Mouse (Mus musculus): ENCODE results near the gene Plcd3. TPM values are rescaled to one million over a fixed set of nuclear protein-coding genes. Genes with fewer than 3 reads are reported as not detected.
A peak's percentile ranks its signal among the peaks of the same experiment; 100 is the strongest.

The Plcd3 gene
- total and polyA plus RNA-seq, 3 experiments: 7.1 to 24.3 (median 11.3) TPM

GRCm38 (mm10) chr11:103114270-103114943, 12.9 kb upstream of the Plcd3 start:
- no peak for TF ChIP-seq UBTF (IDR thresholded peaks at IDR 0.05; ENCODE audit: low read depth, low read length)
- TF ChIP-seq ELF1 (IDR thresholded peaks at IDR 0.05; ENCODE audit: low read depth, low read length): no peak
- TF ChIP-seq IRF4 (IDR thresholded peaks at IDR 0.05; ENCODE audit: low read depth, low read length): no peak
- peak; percentile 34; the same call in 1 of the 2 replicates for TF ChIP-seq POLR2A (IDR thresholded peaks at IDR 0.05; ENCODE audit: low read depth, low read length)
- TF ChIP-seq TCF12 (IDR thresholded peaks at IDR 0.05; ENCODE audit: low read depth, low read length): 0 out of 2 replicates have a peak, but pooled peaks have one; percentile 39
- peak; percentile 93 for TF ChIP-seq MYC (IDR thresholded peaks at IDR 0.05; ENCODE audit: low read depth, low read length)
- TF ChIP-seq GABPA (IDR thresholded peaks at IDR 0.05; ENCODE audit: insufficient replicate concordance, low read depth, low read length): no peak
- TF ChIP-seq SMC3 (IDR thresholded peaks at IDR 0.05; ENCODE audit: low read depth, low read length): peak; percentile 19; the same call in 1 of the 2 replicates
- peak; percentile 84 for TF ChIP-seq POLR2AphosphoS2 (IDR thresholded peaks at IDR 0.05; ENCODE audit: low read depth, low read length)
- no peak for TF ChIP-seq RAD21 (IDR thresholded peaks at IDR 0.05; ENCODE audit: low read depth, low read length)
- TF ChIP-seq MAFK (IDR thresholded peaks at IDR 0.05; ENCODE audit: insufficient replicate concordance, low read length): peak; percentile 90
- no peak for TF ChIP-seq E2F4 (IDR thresholded peaks at IDR 0.05; ENCODE audit: insufficient replicate concordance, low read depth, low read length)
- TF ChIP-seq MEF2A (IDR thresholded peaks at IDR 0.05; ENCODE audit: borderline replicate concordance, low read depth, low read length): peak; percentile 46; the same call in 1 of the 2 replicates
- TF ChIP-seq CHD2 (IDR thresholded peaks at IDR 0.05; ENCODE audit: low read length): peak; percentile 47; the same call in 1 of the 2 replicates
- peak; percentile 70 for TF ChIP-seq USF1 (IDR thresholded peaks at IDR 0.05; ENCODE audit: low read depth, low read length)
- TF ChIP-seq NRF1 (IDR thresholded peaks at IDR 0.05; ENCODE audit: low read depth, low read length): peak; percentile 59
- TF ChIP-seq BHLHE40 (IDR thresholded peaks at IDR 0.05; ENCODE audit: low read depth, low read length): peak; percentile 84
- no peak for TF ChIP-seq MAZ (IDR thresholded peaks at IDR 0.05; ENCODE audit: low read depth, low read length)
- TF ChIP-seq TBP (conservative IDR thresholded peaks at IDR 0.05; ENCODE audit: low read depth, low read length): peak; percentile 31; the same call in 1 of the 2 replicates
- TF ChIP-seq ZKSCAN1 (IDR thresholded peaks at IDR 0.05; ENCODE audit: borderline replicate concordance, low read depth, low read length): no peak
- no peak for TF ChIP-seq CTCF (conservative IDR thresholded peaks at IDR 0.05 in 1 of 2, IDR thresholded peaks at IDR 0.05 in 1 of 2; ENCODE audit: low read depth in 2 of 2, low read length in 2 of 2)
- TF ChIP-seq JUN (IDR thresholded peaks at IDR 0.05; ENCODE audit: insufficient read depth, low read depth, low read length): peak; percentile 4; the same call in 1 of the 2 replicates
- TF ChIP-seq KAT2A (IDR thresholded peaks at IDR 0.05; ENCODE audit: insufficient replicate concordance, low read length): no peak
- TF ChIP-seq MAX (IDR thresholded peaks at IDR 0.05; ENCODE audit: low read length): peak; percentile 71; the same call in 1 of the 2 replicates
- 0 out of 2 replicates have a peak, but pooled peaks have one; percentile 57 for TF ChIP-seq RCOR1 (conservative IDR thresholded peaks at IDR 0.05; ENCODE audit: low read depth, low read length)
- no peak; the same call in 1 of the 2 replicates for TF ChIP-seq ZC3H11A (IDR thresholded peaks at IDR 0.05; ENCODE audit: low read depth, low read length)
- peak; percentile 85; the same call in 1 of the 2 replicates for TF ChIP-seq SIN3A (IDR thresholded peaks at IDR 0.05; ENCODE audit: low read length)
- TF ChIP-seq HCFC1 (IDR thresholded peaks at IDR 0.05; ENCODE audit: low read depth, low read length): peak; percentile 59
- peak; percentile 58 for TF ChIP-seq USF2 (conservative IDR thresholded peaks at IDR 0.05; ENCODE audit: low read depth, low read length)
- TF ChIP-seq JUND (conservative IDR thresholded peaks at IDR 0.05; ENCODE audit: low read depth, low read length): no peak
- TF ChIP-seq PAX5 (IDR thresholded peaks at IDR 0.05; ENCODE audit: low read length): no peak
- TF ChIP-seq EP300 (IDR thresholded peaks at IDR 0.05; ENCODE audit: low read length): no peak; the same call in 1 of the 2 replicates
- TF ChIP-seq ZNF384 (IDR thresholded peaks at IDR 0.05; ENCODE audit: low read depth, low read length): peak; percentile 64
- TF ChIP-seq NELFE (IDR thresholded peaks at IDR 0.05; ENCODE audit: low read depth, low read length): peak; percentile 60; the same call in 1 of the 2 replicates
- TF ChIP-seq MXI1 (IDR thresholded peaks at IDR 0.05; ENCODE audit: low read depth, low read length): peak; percentile 37
- peak; percentile 58; the same call in 1 of the 2 replicates for TF ChIP-seq ETS1 (conservative IDR thresholded peaks at IDR 0.05; ENCODE audit: low read depth, low read length)
- no peak for TF ChIP-seq ZMIZ1 (IDR thresholded peaks at IDR 0.05; ENCODE audit: low read depth, low read length)
- TF ChIP-seq CHD1 (IDR thresholded peaks at IDR 0.05; ENCODE audit: low read depth, low read length): peak; percentile 42
- Histone ChIP-seq H3K27me3 (replicated peaks) (no peaks in the 10 kb centered on the region), H3K27ac (ENCODE audit: insufficient read depth, low read depth) (peak overlapping the region; percentile 95), H3K9me3 (replicated peaks; ENCODE audit: low read length) (no peaks in the 10 kb centered on the region), H3K9ac (ENCODE audit: insufficient read depth, low read depth) (peak overlapping the region; percentile 95), H3K4me2 (ENCODE audit: insufficient read depth, low read depth, poor library complexity, severe bottlenecking) (peak overlapping the region; percentile 74), H3K36me3 (replicated peaks in 1 of 2; ENCODE audit: control insufficient read depth in 1 of 2, insufficient read depth in 1 of 2, low read length in 1 of 2) (peaks cover 11 to 44% of the 10 kb centered on the region in 2 experiments), H3K79me2 (replicated peaks; ENCODE audit: control insufficient read depth, extremely low read depth, insufficient read depth, poor library complexity, severe bottlenecking) (peaks cover 22% of the 10 kb centered on the region), H3K4me3 (replicated peaks in 1 of 3; ENCODE audit: low read depth in 2 of 3, low read length in 2 of 3, poor library complexity in 1 of 3) (peak overlapping the region; percentile 74 to 84 (median 82)), H3K4me1 (ENCODE audit: control insufficient read depth in 1 of 2, insufficient read depth in 2 of 2) (peaks cover 6 to 26% of the 10 kb centered on the region in 2 experiments; a peak in 3 of 4 replicates)
- in situ Hi-C loops (cut with MboI; ENCODE audit: low pct_ligation_motif_present, low pct_unique_long_range_greater_than_20kb, low sequenced_read_pairs) (no loop called here), dilution Hi-C loops (cut with MboI; ENCODE audit: extremely low pct_ligation_motif_present, extremely low pct_unique_long_range_greater_than_20kb, low sequenced_read_pairs) (no loop called here)
- DNase-seq (ENCODE audit: extremely low read depth): peak; percentile 89

Measured in CH12.LX (cell line).